Mouse (Mus musculus) bone marrow macrophage, adult 2 months (primary cell): ENCODE data around the gene Ulk4.

Source experiments
- CTCF ChIP-seq: IDR thresholded peaks from 2 replicates; pipeline ENCODE4 v1.5.1; 2012; ENCODE audit warnings: low read depth, mild to moderate bottlenecking, low read length, moderate library complexity
- POLR2A ChIP-seq: IDR thresholded peaks from 2 replicates; pipeline ENCODE4 v1.6.1; 2012; ENCODE audit warnings: mild to moderate bottlenecking, low read depth, low read length, borderline replicate concordance

DNA sequence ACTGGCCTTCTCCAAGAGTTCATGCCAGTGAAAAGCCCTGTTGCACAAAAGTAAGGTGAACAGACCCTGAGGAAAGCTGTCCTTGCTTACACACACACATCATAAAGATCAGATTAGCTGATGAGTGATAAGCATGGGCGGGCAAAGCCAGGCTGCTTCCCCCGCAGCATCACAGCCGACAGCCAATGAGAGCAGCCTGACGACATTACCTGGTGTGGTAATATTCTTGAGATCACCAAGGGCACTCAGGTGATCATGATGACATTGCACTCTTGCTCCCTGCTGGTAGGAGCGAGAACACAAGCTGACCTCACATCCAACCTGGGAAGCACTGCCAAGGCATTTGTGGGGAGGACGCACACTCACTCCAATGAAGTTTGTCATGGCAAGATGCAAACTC lies 104.9 kb downstream of the Ulk4 start:
- TF ChIP-seq CTCF, result no peak
- TF ChIP-seq POLR2A, result no peak
